Comparison of ENCODE assay signal across 14 mouse cellular contexts in genomic region chr10:105652475-105652874, GRCm38 (mm10).
"Had no signal": no experiment of that assay in that cellular context is flagged by ENCODE, and none has a peak within 500 bp of the region (broad histone marks: within the 10 kb centered on the region; RNA-seq: fewer than 3 reads in every experiment).

No protein-coding gene starts in this region.

- ATAC-seq: midbrain, embryonic 16.5 days had no signal

- H3K4me3 ChIP-seq: left cerebral cortex, adult 2 months; limb, embryonic 10.5 days; liver, embryonic 15.5 days; midbrain, embryonic 12.5 days; neural tube, embryonic 13.5 days; stomach, embryonic 15.5 days had no signal

- H3K4me1 ChIP-seq: limb, embryonic 10.5 days; liver, embryonic 15.5 days; midbrain, embryonic 12.5 days; neural tube, embryonic 13.5 days; stomach, embryonic 15.5 days had no signal

- H3K27me3 ChIP-seq: liver, embryonic 15.5 days; midbrain, embryonic 12.5 days; neural tube, embryonic 13.5 days; stomach, embryonic 15.5 days had no signal

- DNase-seq: kidney, postnatal 10 days; lung, embryonic 14.5 days; lung, postnatal 10 days; lung, postnatal 4 days; right cerebral cortex, postnatal 14 days; thymus, adult 2 months; thymus, postnatal 25 days had no signal

- H3K27ac ChIP-seq: left cerebral cortex, adult 2 months; limb, embryonic 10.5 days; liver, embryonic 15.5 days; midbrain, embryonic 12.5 days; neural tube, embryonic 13.5 days; stomach, embryonic 15.5 days had no signal
